Mouse (Mus musculus): ENCODE measurements around the gene Hoxd8. TPM values are rescaled to one million over a fixed set of nuclear protein-coding genes. Genes with fewer than 3 reads are reported as not detected.

The Hoxd8 gene
- not detected for total RNA-seq (2023)

DNA sequence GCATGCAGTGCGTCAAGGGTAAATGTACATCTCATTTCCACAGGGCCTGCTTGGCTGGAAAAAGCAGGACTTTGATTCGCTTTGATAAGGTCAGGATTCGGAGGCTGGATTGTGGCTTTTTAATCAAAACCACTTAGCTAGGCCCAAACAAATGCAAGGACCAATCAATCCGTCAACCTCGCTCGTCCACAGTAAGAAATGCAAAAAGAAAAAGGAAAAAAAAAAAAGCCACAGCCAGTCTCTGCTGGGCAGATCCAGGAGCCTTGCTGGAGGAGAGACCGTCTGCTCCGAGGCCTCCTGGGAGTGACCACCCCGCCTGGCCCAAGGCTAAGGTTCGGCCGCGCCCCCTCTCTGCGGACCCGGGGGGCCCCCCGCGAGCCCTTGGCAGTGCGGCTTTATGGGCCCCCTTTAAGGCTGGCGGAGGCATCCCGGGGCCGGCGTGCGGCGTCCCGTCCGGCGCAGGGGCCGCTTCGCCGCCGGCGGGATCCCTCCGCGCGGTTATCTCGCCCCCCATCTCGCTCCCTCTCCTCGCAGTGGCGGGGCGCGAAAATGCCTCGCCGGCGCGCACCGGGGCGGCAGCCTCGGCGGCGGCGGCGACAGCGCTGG is at the start of gene Hoxd8:
Hoxd8 (plus strand) TSS at position 223 of the 606 bp plus-strand sequence.

DNA sequence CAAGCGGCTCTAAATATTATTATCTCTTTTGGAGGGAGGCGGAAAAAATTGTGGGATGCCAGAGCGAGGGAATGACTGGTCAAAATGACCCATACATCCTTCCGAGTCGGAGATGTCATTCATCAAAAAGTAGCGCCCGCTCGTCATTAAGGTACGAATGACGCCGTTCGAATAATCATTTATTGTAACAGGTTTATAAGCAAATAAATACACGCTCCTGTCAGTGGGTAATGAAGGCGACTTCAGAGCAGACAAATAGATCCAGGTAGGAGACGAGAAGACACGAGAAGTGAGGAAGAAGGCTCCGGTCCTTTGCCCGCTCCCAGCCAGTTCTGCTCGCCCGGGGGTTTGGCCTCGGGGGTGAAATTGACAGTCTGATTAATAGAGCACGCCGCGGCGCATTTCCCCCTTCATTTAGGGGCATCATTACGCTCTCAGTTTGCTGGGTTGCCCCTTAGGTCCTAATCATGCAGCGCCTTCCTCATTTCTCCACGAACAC is 44.9 kb upstream of the Hoxd8 start, which contains the start of gene Evx2:
Evx2 (minus strand) TSS at position 51 of the 499 bp plus-strand sequence.

DNA sequence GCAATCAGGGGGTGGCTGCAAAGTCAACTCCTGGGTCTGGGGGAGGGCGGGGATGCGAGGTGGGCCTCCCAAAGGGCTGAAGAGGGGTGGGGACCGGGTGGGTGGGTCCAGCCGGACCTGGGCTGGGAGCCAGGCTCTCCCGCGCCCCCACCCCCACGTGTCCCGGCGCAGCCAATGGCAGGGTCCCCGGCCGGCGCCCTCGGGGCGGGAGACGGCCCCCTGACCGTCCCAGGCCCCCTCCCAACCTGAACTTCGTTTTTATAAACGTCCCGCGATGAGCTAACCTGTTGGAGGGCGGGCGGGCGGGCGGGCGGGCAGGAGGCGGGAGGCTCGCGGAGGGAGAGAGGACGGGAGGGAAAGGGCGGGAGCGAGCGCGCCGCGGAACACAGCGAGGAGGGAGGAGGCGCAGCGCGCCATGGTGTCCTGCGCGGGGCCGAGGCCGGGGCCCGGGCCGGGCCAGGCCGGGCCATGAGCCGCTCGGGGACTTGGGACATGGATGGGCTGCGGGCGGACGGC is 36.5 kb upstream of the Hoxd8 start, which contains the start of gene Hoxd13:
Hoxd13 (plus strand) TSS at position 469 of the 516 bp plus-strand sequence.

DNA sequence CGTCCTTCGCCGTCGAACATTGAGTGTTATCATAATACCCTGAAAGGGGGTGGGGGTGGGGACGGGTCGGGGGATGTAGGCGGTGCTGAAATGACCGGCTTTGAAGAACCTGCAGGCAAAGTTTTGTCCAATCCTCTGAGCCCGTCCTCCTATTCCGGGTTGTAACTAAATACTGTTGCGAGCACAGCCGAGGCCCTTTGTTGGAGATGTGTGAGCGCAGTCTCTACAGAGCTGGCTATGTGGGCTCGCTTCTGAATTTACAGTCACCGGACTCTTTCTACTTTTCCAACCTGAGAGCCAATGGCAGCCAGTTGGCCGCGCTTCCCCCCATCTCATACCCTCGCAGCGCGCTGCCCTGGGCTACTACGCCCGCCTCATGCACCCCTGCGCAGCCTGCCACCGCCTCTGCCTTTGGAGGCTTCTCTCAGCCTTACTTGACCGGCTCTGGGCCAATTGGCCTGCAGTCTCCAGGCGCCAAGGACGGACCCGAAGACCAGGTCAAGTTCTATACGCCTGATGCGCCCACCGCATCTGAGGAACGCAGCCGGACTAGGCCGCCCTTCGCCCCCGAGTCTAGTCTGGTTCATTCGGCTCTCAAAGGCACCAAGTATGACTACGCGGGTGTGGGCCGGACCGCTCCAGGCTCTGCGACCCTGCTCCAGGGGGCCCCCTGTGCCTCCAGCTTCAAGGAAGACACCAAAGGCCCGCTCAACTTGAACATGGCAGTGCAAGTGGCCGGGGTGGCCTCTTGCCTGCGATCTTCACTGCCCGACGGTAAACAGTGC is 29.3 kb upstream of the Hoxd8 start, which contains the start of gene Hoxd12:
Hoxd12 (plus strand) TSS at position 133 of the 785 bp plus-strand sequence.

DNA sequence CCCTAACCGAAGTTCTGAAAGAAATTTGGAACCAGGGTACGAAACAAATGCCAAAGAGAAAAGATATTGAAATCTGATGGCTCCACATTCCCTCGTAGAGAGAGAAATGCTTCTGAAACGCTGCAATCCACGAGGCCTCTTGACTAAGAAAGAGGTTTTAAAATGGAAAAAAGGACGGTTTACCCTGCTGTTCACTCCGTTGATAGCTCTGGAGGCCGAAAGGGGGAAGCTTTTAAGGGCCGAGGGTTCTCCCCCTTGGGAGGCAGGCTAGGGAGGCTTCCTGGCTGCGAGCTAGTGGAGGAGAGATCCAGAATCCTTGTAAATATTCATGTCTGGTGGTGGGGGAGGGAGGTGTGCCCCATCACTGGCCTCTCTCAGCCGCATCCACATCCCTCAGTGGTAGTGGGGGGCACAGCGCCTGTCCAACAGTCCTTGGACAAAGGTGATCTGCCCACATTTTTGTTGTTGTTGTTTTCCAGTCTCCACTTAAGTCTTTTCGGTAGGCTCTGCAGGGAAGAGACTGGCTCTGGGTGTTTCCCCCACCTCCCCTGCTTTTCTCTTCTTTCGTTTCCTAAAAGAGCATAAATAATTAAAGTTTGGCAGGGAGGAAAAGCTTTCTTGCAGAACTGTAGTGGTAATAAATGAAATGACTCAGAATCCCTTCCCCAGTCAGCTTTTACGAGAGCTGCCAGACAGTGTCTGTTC is 25.4 kb upstream of the Hoxd8 start, which contains the start of gene Hoxd11:
Hoxd11 (plus strand) TSS at position 667 of the 705 bp plus-strand sequence.

DNA sequence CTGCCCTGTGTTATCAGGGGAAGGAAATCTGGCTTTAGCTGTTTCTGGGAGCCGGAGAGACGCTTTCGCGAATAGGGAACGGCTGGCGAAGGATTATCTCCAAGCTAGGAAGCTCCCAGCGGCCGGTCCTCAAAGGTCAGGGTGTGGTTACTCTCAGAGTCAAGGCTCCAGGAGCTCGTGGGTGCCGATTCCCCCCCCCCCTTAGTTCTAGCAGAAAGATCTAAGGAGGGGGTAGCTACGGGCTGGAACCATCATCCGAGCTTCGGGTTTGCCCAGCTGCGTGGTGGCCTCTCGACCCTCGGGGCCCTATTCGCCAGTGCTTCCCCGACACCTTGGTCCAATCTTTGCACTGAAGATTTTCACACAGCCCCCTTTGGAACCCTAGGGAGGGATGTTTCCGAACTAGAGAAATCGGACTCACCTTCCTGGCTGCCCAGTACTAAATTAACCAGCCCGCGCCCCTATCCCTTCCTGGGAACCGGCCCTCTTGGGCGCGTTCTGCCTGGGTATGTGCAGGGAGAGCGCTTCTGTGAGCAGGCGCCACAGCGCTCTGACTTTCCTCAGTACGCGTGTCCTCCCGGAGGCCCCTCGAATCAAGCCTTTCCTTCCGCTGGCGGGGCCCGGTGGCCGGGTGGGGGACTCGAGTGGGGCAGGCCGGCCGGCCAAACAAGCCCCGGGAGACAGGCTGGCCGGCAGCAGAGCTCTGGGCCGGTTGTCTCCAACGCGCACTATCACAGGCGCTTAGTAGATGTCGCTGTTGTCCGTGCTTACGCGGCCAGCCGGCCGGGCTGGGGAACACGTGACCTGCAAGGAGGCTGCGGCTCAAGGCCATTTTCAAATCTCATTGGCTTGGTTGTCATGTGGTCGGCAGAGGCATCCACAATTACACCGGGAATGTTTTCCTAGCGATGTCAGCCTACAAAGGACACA is 13.1 kb upstream of the Hoxd8 start, which contains the start of gene Hoxd10:
Hoxd10 (plus strand) TSS at position 903 of the 930 bp plus-strand sequence.

DNA sequence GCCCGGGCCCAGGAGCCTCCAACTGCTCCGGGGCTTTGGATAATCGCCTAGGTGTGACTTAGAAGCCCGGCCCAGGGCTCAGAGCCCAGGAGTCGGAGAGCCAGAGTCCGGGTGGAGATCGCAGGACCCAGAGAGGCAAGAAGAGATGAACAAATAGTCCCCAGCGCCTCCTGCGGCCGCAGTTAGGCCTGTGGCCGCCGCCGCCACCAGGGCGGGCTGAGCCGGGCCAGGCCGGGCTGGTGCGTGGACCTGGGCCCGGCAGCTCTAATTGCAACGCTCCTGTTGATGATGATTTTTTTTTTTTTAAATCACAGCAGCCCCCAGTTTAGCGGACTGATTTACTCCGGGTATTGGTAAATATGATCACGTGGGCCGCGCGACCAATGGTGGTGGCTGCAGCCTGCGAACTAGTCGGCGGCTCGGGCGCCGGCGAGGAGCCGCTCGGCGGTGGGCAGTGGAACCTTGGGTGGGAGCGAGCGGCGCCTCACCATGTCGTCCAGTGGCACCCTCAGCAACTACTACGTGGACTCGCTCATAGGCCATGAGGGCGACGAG is 6.8 kb upstream of the Hoxd8 start, which contains the start of gene Hoxd9:
Hoxd9 (plus strand) TSS at position 161 of the 555 bp plus-strand sequence.

DNA sequence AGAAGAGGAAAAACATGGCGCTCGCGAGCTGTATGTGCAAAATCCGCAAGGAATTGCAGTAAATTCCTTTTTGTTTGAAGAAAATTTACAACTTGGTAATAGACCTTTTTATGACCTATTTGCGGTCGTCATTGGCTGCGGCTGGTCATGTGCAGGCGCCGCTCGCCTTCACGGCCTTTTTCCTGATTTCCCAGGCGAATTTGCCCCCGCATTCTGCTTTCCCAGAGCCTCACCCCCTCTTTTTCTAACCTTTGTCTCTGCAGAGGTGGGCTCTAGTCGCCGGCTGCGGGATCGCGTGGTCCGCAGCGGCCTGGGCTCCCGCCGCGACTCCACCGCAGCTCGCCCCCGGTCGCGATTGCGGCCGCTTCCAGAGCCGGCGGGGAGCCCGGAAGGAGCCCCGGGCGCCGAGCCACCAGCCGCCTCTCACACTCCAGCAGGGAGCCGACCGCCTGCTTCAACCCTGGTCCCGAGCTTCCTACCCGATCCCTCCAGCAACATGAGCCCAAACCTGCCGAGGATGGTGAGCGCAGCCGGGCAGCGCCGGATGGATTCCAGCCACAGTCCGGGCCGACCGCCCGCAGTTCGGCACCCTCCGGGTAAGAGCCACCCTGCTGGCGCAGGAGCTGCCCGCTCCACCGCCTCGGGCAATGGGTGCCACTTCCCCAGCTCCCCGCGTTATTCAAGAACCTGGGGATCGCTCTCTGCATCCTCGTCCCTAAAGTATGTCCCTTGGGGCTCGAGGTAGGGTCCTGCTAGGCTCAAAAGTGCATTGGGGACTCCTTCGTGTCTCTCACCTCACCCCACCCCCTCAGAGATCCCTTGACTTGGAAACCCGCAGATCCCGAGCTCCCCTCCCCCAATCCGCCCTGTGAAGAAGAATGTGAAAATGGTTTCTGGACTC is 7.6 kb downstream of the Hoxd8 start, which contains the start of the genes Hoxd3 and Hoxd4:
Hoxd3 (plus strand) TSS at position 207 of the 901 bp plus-strand sequence.
Hoxd4 (plus strand) TSS at position 209 of the 901 bp plus-strand sequence.

DNA sequence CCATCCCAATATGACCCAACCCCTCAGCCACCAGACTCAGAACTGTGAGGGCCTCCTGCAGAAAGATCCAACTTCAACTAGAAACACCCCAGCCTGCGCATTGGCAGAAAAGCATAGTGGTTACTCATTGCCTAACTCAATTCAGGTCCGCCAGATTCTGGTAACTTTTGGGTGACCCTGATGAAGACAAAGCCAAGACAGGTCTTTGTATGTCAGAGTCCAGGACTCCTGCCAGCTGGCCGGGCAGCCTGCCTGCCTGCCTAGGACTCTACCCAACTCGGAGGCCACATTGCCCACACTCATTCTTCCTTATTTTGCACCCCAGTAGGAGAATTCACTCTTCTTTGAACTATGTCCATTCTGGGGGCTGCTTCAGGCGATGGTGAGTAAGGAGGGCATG is 22.1 kb downstream of the Hoxd8 start, which contains the start of gene Gm28230:
Gm28230 (plus strand) TSS at position 178 of the 400 bp plus-strand sequence.

Other genes with a start within 250 kb of the Hoxd8 start
- 10 to 100 TPM; 27.4 to 31.5 TPM for gene Lnpk, start 125.2 kb upstream of the Hoxd8 start, total RNA-seq (2023)
- not detected for gene Evx2, start 45.1 kb upstream of the Hoxd8 start, total RNA-seq (2023)
- not detected for gene Hoxd13, start 36.3 kb upstream of the Hoxd8 start, total RNA-seq (2023)
- gene Hoxd12, start 29.6 kb upstream of the Hoxd8 start, total RNA-seq (2023), result not detected
- gene Hoxd11, start 25.1 kb upstream of the Hoxd8 start, total RNA-seq (2023), result not detected
- gene Hoxd10, start 12.7 kb upstream of the Hoxd8 start, total RNA-seq (2023), result not detected
- not detected for gene Hoxd9, start 6.9 kb upstream of the Hoxd8 start, total RNA-seq (2023)
- gene Hoxd3, start 7.3 kb downstream of the Hoxd8 start, total RNA-seq (2023), result not detected
- not detected for gene Hoxd4, start 7.3 kb downstream of the Hoxd8 start, total RNA-seq (2023)
- not detected for gene Gm28230, start 22.1 kb downstream of the Hoxd8 start, total RNA-seq (2023)
- not detected for gene Hoxd1, start 58.4 kb downstream of the Hoxd8 start, total RNA-seq (2023)
- 10 to 100 TPM; 23.0 to 24.6 TPM for gene Mtx2, start 121.2 kb downstream of the Hoxd8 start, total RNA-seq (2023)

All from T-cell, adult 66 days (primary cell).